ENCODE assay signal across 13 mouse cellular contexts in the genomic region with DNA sequence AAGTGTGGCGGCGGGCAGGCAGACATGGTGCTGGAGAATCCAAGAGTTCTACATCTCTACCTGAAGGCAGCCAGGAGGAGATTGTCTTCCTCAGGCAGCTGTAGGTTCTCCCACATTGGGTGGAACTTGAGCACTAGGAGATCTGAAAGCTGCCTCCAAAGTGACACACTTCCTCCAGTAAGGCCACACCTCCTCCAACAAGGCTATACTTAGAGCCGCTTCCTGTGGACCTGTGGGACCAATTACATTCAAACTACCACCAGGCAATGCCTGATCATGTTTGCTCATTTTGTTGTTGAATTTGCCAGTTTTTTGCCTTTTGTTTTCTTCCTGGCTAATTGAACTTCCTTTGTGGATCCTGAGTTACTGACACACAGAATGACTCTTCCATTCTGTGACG. TPM values are rescaled to one million over a fixed set of nuclear protein-coding genes. Genes with fewer than 3 reads are reported as not detected.
DNase-seq lines count a peak whose midpoint lies in the region; ATAC-seq and TF ChIP-seq lines count a peak whose summit lies in the region.
"Had no signal": no experiment of that assay in that cellular context is flagged by ENCODE, and none has a peak within 500 bp of the region (broad histone marks: within the 10 kb centered on the region; RNA-seq: fewer than 3 reads in every experiment).

No protein-coding gene starts in this region.

- no peak overlapping the region for H3K4me2 ChIP-seq in embryonic facial prominence, embryonic 11.5 days (ENCODE audit: low read depth, low read length)
- peak overlapping the region; percentile 60 for H3K4me2 ChIP-seq in liver, embryonic 15.5 days
- H3K4me2 ChIP-seq in hindbrain, embryonic 14.5 days (replicated peaks) = no peak overlapping the region
- no peak overlapping the region for H3K4me2 ChIP-seq in intestine, embryonic 15.5 days (replicated peaks)
- H3K4me2 ChIP-seq: limb, embryonic 12.5 days had no signal

- DNase-seq in heart, embryonic 10.5 days (ENCODE audit: low spot score) = no peak
- no peak for DNase-seq in heart, postnatal 25 days (ENCODE audit: low spot score)
- DNase-seq in G1E (ENCODE audit: low spot score) = peak; percentile 39
- DNase-seq in embryonic facial prominence, embryonic 11.5 days (ENCODE audit: low spot score) = peak; percentile 34
- no peak for DNase-seq in urinary bladder, adult 18-20 months (ENCODE audit: low spot score in 2 of 2)
- no peak for DNase-seq in hindbrain, embryonic 14.5 days (ENCODE audit: low spot score)
- DNase-seq: cerebellum, adult 2 months had no signal

- no peak overlapping the region for H3K4me3 ChIP-seq in heart, embryonic 10.5 days
- peak overlapping the region; percentile 64 for H3K4me3 ChIP-seq in G1E (ENCODE audit: low read depth, low read length)
- H3K4me3 ChIP-seq in embryonic facial prominence, embryonic 11.5 days (ENCODE audit: low read depth, low read length) = no peak overlapping the region
- H3K4me3 ChIP-seq in liver, embryonic 15.5 days (replicated peaks) = peak overlapping the region; percentile 20
- H3K4me3 ChIP-seq in hindbrain, embryonic 14.5 days (replicated peaks; ENCODE audit: low read length) = no peak overlapping the region
- no peak overlapping the region for H3K4me3 ChIP-seq in intestine, embryonic 15.5 days (replicated peaks)
- H3K4me3 ChIP-seq: limb, embryonic 12.5 days; myocyte had no signal

- WGBS in heart, embryonic 10.5 days = 71% methylated on average over 4 of the region's 4 CpGs
- 65% methylated on average over 4 of the region's 4 CpGs for WGBS in embryonic facial prominence, embryonic 11.5 days
- WGBS in liver, embryonic 15.5 days (ENCODE audit: insufficient replicate concordance) = 32% methylated on average over 4 of the region's 4 CpGs
- 93% methylated on average over 4 of the region's 4 CpGs for WGBS in hindbrain, embryonic 14.5 days
- WGBS in intestine, embryonic 15.5 days = 81% methylated on average over 4 of the region's 4 CpGs

- H3K36me3 ChIP-seq in heart, embryonic 10.5 days = peaks cover 36% of the 10 kb centered on the region
- H3K36me3 ChIP-seq in G1E (replicated peaks) = peaks cover 46% of the 10 kb centered on the region
- no peaks in the 10 kb centered on the region; the same call in none of the 2 replicates for H3K36me3 ChIP-seq in embryonic facial prominence, embryonic 11.5 days (replicated peaks; ENCODE audit: control insufficient read depth, insufficient read depth, low read depth, low read length)
- H3K36me3 ChIP-seq in liver, embryonic 15.5 days (replicated peaks) = peaks cover 55% of the 10 kb centered on the region
- H3K36me3 ChIP-seq in hindbrain, embryonic 14.5 days (replicated peaks; ENCODE audit: control insufficient read depth, insufficient read depth) = peaks cover 59% of the 10 kb centered on the region
- H3K36me3 ChIP-seq in intestine, embryonic 15.5 days = no peaks in the 10 kb centered on the region

- H3K27me3 ChIP-seq in heart, embryonic 10.5 days (ENCODE audit: insufficient read depth, poor library complexity, severe bottlenecking) = no peaks in the 10 kb centered on the region
- H3K27me3 ChIP-seq in G1E (ENCODE audit: insufficient read depth, low read length) = no peaks in the 10 kb centered on the region
- no peaks in the 10 kb centered on the region for H3K27me3 ChIP-seq in embryonic facial prominence, embryonic 11.5 days (ENCODE audit: control insufficient read depth, insufficient read depth, low read length)
- H3K27me3 ChIP-seq in liver, embryonic 15.5 days = no peaks in the 10 kb centered on the region
- no peaks in the 10 kb centered on the region for H3K27me3 ChIP-seq in hindbrain, embryonic 14.5 days (ENCODE audit: control insufficient read depth, insufficient read depth, low read length)
- H3K27me3 ChIP-seq in intestine, embryonic 15.5 days (replicated peaks) = no peaks in the 10 kb centered on the region
- H3K27me3 ChIP-seq: limb, embryonic 12.5 days had no signal

- peak overlapping the region; percentile 52 for H3K27ac ChIP-seq in heart, embryonic 10.5 days
- H3K27ac ChIP-seq in embryonic facial prominence, embryonic 11.5 days (replicated peaks; ENCODE audit: low read depth, low read length) = no peak overlapping the region
- peak overlapping the region; percentile 94 for H3K27ac ChIP-seq in liver, embryonic 15.5 days (replicated peaks)
- H3K27ac ChIP-seq in hindbrain, embryonic 14.5 days = no peak overlapping the region
- H3K27ac ChIP-seq in intestine, embryonic 15.5 days = no peak overlapping the region
- H3K27ac ChIP-seq: hindbrain, postnatal 0 days; limb, embryonic 12.5 days; macrophage had no signal

- peaks cover 2% of the 10 kb centered on the region; the same call in 1 of the 2 replicates for H3K4me1 ChIP-seq in heart, embryonic 10.5 days
- H3K4me1 ChIP-seq in G1E (ENCODE audit: insufficient read depth, low read depth, low read length) = peaks cover 34% of the 10 kb centered on the region
- no peaks in the 10 kb centered on the region for H3K4me1 ChIP-seq in embryonic facial prominence, embryonic 11.5 days (ENCODE audit: control insufficient read depth, insufficient read depth, low read length)
- H3K4me1 ChIP-seq in liver, embryonic 15.5 days (replicated peaks) = peaks cover 21% of the 10 kb centered on the region
- no peaks in the 10 kb centered on the region for H3K4me1 ChIP-seq in hindbrain, embryonic 14.5 days (replicated peaks; ENCODE audit: control insufficient read depth, insufficient read depth, low read length)
- H3K4me1 ChIP-seq in intestine, embryonic 15.5 days (replicated peaks) = no peaks in the 10 kb centered on the region

- ATAC-seq in G1E (ENCODE audit: extremely low read depth, insufficient number of reproducible peaks, low FRiP score, poor library complexity, severe bottlenecking) = peak; percentile 87
- ATAC-seq in embryonic facial prominence, embryonic 11.5 days (replicated peaks; ENCODE audit: insufficient number of reproducible peaks, low FRiP score, low TSS enrichment, low read depth) = no peak
- peak; percentile 95 for ATAC-seq in liver, embryonic 15.5 days (ENCODE audit: insufficient read depth)
- ATAC-seq in hindbrain, embryonic 14.5 days (ENCODE audit: low FRiP score) = no peak
- ATAC-seq in intestine, embryonic 15.5 days = no peak
- ATAC-seq: hindbrain, postnatal 0 days had no signal

- no peak for TF ChIP-seq CTCF in G1E (IDR thresholded peaks at IDR 0.05; ENCODE audit: low read depth, low read length)

- H3K9ac ChIP-seq in embryonic facial prominence, embryonic 11.5 days (replicated peaks; ENCODE audit: low read length) = no peak overlapping the region
- H3K9ac ChIP-seq in liver, embryonic 15.5 days = peak overlapping the region; percentile 22
- no peak overlapping the region for H3K9ac ChIP-seq in hindbrain, embryonic 14.5 days
- H3K9ac ChIP-seq in intestine, embryonic 15.5 days = no peak overlapping the region
- H3K9ac ChIP-seq: limb, embryonic 12.5 days had no signal

- intact Hi-C loops in heart, postnatal 25 days (cut with DNase I) = loop anchor here (10.0 kb wide), 1 partner anchor 293 kb away; no protein-coding TSS in a partner anchor

- H3K9me3 ChIP-seq in heart, embryonic 10.5 days = no peaks in the 10 kb centered on the region
- no peaks in the 10 kb centered on the region for H3K9me3 ChIP-seq in G1E (replicated peaks)
- H3K9me3 ChIP-seq in embryonic facial prominence, embryonic 11.5 days (replicated peaks; ENCODE audit: control insufficient read depth, low read length) = no peaks in the 10 kb centered on the region
- no peaks in the 10 kb centered on the region for H3K9me3 ChIP-seq in liver, embryonic 15.5 days (replicated peaks)
- H3K9me3 ChIP-seq in hindbrain, embryonic 14.5 days (ENCODE audit: control insufficient read depth, low read length) = no peaks in the 10 kb centered on the region
- no peaks in the 10 kb centered on the region for H3K9me3 ChIP-seq in intestine, embryonic 15.5 days
- H3K9me3 ChIP-seq: limb, embryonic 12.5 days had no signal

RNA-seq across cellular contexts. Expression of gene Coq8a, which starts 51.4 kb away (rescaled TPM):
- 4.0 and 8.2 TPM in 2 replicates for polyA plus RNA-seq in heart, embryonic 10.5 days (2016; fragmentation: Nextera tagmentation; extraction: Ambion mirVana)
- total RNA-seq in heart, postnatal 25 days (2021) = 100 to 1,000 TPM; 810 to 852 TPM
- 3.6 and 4.4 TPM in 2 replicates for total RNA-seq in G1E (2014; fragmentation: Nextera tagmentation)
- 4.0 and 4.3 TPM in 2 replicates for total RNA-seq in G1E (2017)
- 4.6 and 6.2 TPM in 2 replicates for polyA plus RNA-seq in G1E (2012)
- 2.7 and 4.3 TPM in 2 replicates for polyA plus RNA-seq in embryonic facial prominence, embryonic 11.5 days (2014; fragmentation: Nextera tagmentation; extraction: Ambion mirVana)
- 25.3 and 27.0 TPM in 2 replicates for polyA plus RNA-seq in liver, embryonic 15.5 days (2015; fragmentation: Nextera tagmentation; extraction: Ambion mirVana)
- 3.1 and 3.2 TPM in 2 replicates for polyA plus RNA-seq in hindbrain, embryonic 14.5 days (2014; fragmentation: Nextera tagmentation; extraction: Ambion mirVana)
- 20.4 and 22.1 TPM in 2 replicates for polyA plus RNA-seq in intestine, embryonic 15.5 days (2015; fragmentation: Nextera tagmentation; extraction: Ambion mirVana)

Comparison
In these comparisons a context has a peak if more than half of its experiments do, and no peak if none do; other contexts are left out.
1. DNase-seq: peak in G1E (single experiment) and embryonic facial prominence, embryonic 11.5 days (single experiment); none in heart, embryonic 10.5 days (single experiment), heart, postnatal 25 days (single experiment), urinary bladder, adult 18-20 months (0 of 2) and hindbrain, embryonic 14.5 days (single experiment).
2. H3K27ac ChIP-seq: peak in heart, embryonic 10.5 days (single experiment) and liver, embryonic 15.5 days (single experiment); none in embryonic facial prominence, embryonic 11.5 days (single experiment), hindbrain, embryonic 14.5 days (single experiment) and intestine, embryonic 15.5 days (single experiment).
3. H3K4me3 ChIP-seq: peak in G1E (single experiment) and liver, embryonic 15.5 days (single experiment); none in heart, embryonic 10.5 days (single experiment), embryonic facial prominence, embryonic 11.5 days (single experiment), hindbrain, embryonic 14.5 days (single experiment) and intestine, embryonic 15.5 days (single experiment).
4. ATAC-seq: peak in G1E (single experiment) and liver, embryonic 15.5 days (single experiment); none in embryonic facial prominence, embryonic 11.5 days (single experiment), hindbrain, embryonic 14.5 days (single experiment) and intestine, embryonic 15.5 days (single experiment).